ENCODE assay signal across 12 mouse cellular contexts in the genomic region with DNA sequence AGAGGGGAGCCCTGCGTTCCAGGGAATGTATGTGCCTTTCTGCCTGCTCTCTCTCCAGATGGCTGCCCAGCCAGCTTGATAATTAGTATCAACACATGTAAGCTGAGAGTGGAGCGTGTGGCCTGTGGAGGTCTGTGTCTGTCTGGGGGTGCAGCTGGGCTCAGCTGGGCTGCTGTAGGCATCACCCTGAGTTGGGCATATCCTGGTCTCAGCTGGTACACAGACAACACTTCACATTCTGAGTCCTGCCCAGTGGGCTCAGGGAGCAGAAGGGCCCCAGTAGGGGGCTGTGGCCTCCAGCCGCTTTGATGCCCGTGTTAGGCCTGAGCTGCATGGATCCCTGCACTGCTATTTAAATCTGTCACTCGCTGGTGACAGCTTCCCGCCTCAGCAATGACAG.
DNase-seq lines count a peak whose midpoint lies in the region; ATAC-seq and TF ChIP-seq lines count a peak whose summit lies in the region.
"Had no signal": no experiment of that assay in that cellular context is flagged by ENCODE, and none has a peak within 500 bp of the region (broad histone marks: within the 10 kb centered on the region; RNA-seq: fewer than 3 reads in every experiment).

No protein-coding gene starts in this region.

- 13% methylated on average over 6 of the region's 6 CpGs for WGBS in heart, embryonic 10.5 days
- 32% methylated on average over 6 of the region's 6 CpGs for WGBS in forebrain, postnatal 0 days
- WGBS in midbrain, embryonic 11.5 days = 42% methylated on average over 6 of the region's 6 CpGs

- H3K27ac ChIP-seq in heart, embryonic 10.5 days = peak overlapping the region; percentile 82
- no peak overlapping the region for H3K27ac ChIP-seq in forebrain, postnatal 0 days (ENCODE audit: low read depth, low read length)
- no peak overlapping the region for H3K27ac ChIP-seq in midbrain, embryonic 11.5 days (ENCODE audit: low read depth, low read length)
- H3K27ac ChIP-seq: macrophage; stomach, embryonic 15.5 days had no signal

- DNase-seq in heart, embryonic 10.5 days (ENCODE audit: low spot score) = peak; percentile 85
- no peak for DNase-seq in heart, postnatal 25 days (ENCODE audit: low spot score)
- peak; percentile 83 for DNase-seq in brain, embryonic 14.5 days (ENCODE audit: low read depth)
- no peak for DNase-seq in forebrain, postnatal 0 days
- DNase-seq in midbrain, embryonic 11.5 days (ENCODE audit: low spot score, missing footprints) = peak; percentile 90
- DNase-seq in testis, postnatal 10 days (ENCODE audit: low spot score) = no peak
- DNase-seq in ovary, postnatal 14 days (ENCODE audit: low spot score) = no peak
- DNase-seq: kidney, adult 18-20 months had no signal

- no peak for TF ChIP-seq POLR2A in brain, embryonic 14.5 days (IDR thresholded peaks at IDR 0.05; ENCODE audit: borderline replicate concordance, extremely low read depth, insufficient read depth, insufficient read length, poor library complexity, severe bottlenecking)

- TF ChIP-seq CTCF in brain, embryonic 14.5 days (IDR thresholded peaks at IDR 0.05; ENCODE audit: borderline replicate concordance, extremely low read depth, insufficient read depth, insufficient read length) = no peak
- TF ChIP-seq CTCF in forebrain, postnatal 0 days (IDR thresholded peaks at IDR 0.05; ENCODE audit: low read depth) = no peak

- peak; percentile 51 for ATAC-seq in forebrain, postnatal 0 days
- peak; percentile 63 for ATAC-seq in midbrain, embryonic 11.5 days (ENCODE audit: low FRiP score)
- ATAC-seq in inflammation-experienced regulatory T-cells, adult 6 months = no peak
- ATAC-seq: CD4-positive, CD25-positive, alpha-beta regulatory T cell, adult 4 months had no signal

- intact Hi-C loops in heart, postnatal 25 days (cut with DNase I) = no loop called here

- no peaks in the 10 kb centered on the region for H3K27me3 ChIP-seq in heart, embryonic 10.5 days (ENCODE audit: insufficient read depth, poor library complexity, severe bottlenecking)
- H3K27me3 ChIP-seq in forebrain, postnatal 0 days (ENCODE audit: insufficient read depth, low read length) = no peaks in the 10 kb centered on the region
- no peaks in the 10 kb centered on the region for H3K27me3 ChIP-seq in midbrain, embryonic 11.5 days (ENCODE audit: control insufficient read depth, insufficient read depth, low read length)
- H3K27me3 ChIP-seq: stomach, embryonic 15.5 days had no signal

- H3K4me2 ChIP-seq in forebrain, postnatal 0 days (ENCODE audit: low read depth) = no peak overlapping the region
- no peak overlapping the region for H3K4me2 ChIP-seq in midbrain, embryonic 11.5 days
- H3K4me2 ChIP-seq: stomach, embryonic 15.5 days had no signal

- H3K4me3 ChIP-seq in heart, embryonic 10.5 days = peak overlapping the region; percentile 27; the same call in 1 of the 2 replicates
- H3K4me3 ChIP-seq in forebrain, postnatal 0 days (ENCODE audit: low read depth, low read length) = no peak overlapping the region
- H3K4me3 ChIP-seq in midbrain, embryonic 11.5 days (ENCODE audit: low read depth, low read length) = no peak overlapping the region
- H3K4me3 ChIP-seq: stomach, embryonic 15.5 days had no signal

- peaks cover 7% of the 10 kb centered on the region; the same call in 1 of the 2 replicates for H3K36me3 ChIP-seq in heart, embryonic 10.5 days
- H3K36me3 ChIP-seq in forebrain, postnatal 0 days (ENCODE audit: insufficient read depth) = no peaks in the 10 kb centered on the region
- H3K36me3 ChIP-seq in midbrain, embryonic 11.5 days (ENCODE audit: control insufficient read depth, insufficient read depth, low read length) = no peaks in the 10 kb centered on the region

- no peak overlapping the region for H3K9ac ChIP-seq in forebrain, postnatal 0 days
- no peak overlapping the region for H3K9ac ChIP-seq in midbrain, embryonic 11.5 days (ENCODE audit: low read length)
- H3K9ac ChIP-seq: stomach, embryonic 15.5 days had no signal

- peaks cover 71% of the 10 kb centered on the region for H3K4me1 ChIP-seq in heart, embryonic 10.5 days
- H3K4me1 ChIP-seq in forebrain, postnatal 0 days (ENCODE audit: insufficient read depth) = no peaks in the 10 kb centered on the region
- peaks cover 20% of the 10 kb centered on the region for H3K4me1 ChIP-seq in midbrain, embryonic 11.5 days (ENCODE audit: control insufficient read depth, insufficient read depth, low read length)

- no peaks in the 10 kb centered on the region for H3K9me3 ChIP-seq in heart, embryonic 10.5 days
- H3K9me3 ChIP-seq in forebrain, postnatal 0 days (ENCODE audit: low read length) = no peaks in the 10 kb centered on the region
- no peaks in the 10 kb centered on the region for H3K9me3 ChIP-seq in midbrain, embryonic 11.5 days (ENCODE audit: control insufficient read depth, low read length)
- H3K9me3 ChIP-seq: stomach, embryonic 15.5 days had no signal

Comparison
In these comparisons a context has a peak if more than half of its experiments do, and no peak if none do; other contexts are left out.
1. DNase-seq: peak in heart, embryonic 10.5 days (single experiment), brain, embryonic 14.5 days (single experiment) and midbrain, embryonic 11.5 days (single experiment); none in heart, postnatal 25 days (single experiment), forebrain, postnatal 0 days (single experiment), testis, postnatal 10 days (single experiment) and ovary, postnatal 14 days (single experiment).